Mouse (Mus musculus) frontal cortex, postnatal 14 days (tissue): ENCODE data around the gene Spink4.
A peak's percentile ranks its signal among the peaks of the same experiment; 100 is the strongest.

Source experiments
- DNase-seq, 2 experiments: peaks; one replicate each; pipeline ENCODE4 v3.0.0; 2022; ENCODE audit warnings: low spot score in 2 of 2

Spink4 gene

GRCm38 (mm10) chr4:40919785-40920184, at the start of gene Spink4:
Gene Spink4 (plus strand): TSS chr4:40920052.
- no peak for DNase-seq

- DNase-seq, result no peak
Observed at GRCm38 (mm10) chr4:40870206-40870605, 49.6 kb upstream of the Spink4 start.

- DNase-seq, result no peak
Observed at GRCm38 (mm10) chr4:40872129-40872528, 47.7 kb upstream of the Spink4 start.

DNA sequence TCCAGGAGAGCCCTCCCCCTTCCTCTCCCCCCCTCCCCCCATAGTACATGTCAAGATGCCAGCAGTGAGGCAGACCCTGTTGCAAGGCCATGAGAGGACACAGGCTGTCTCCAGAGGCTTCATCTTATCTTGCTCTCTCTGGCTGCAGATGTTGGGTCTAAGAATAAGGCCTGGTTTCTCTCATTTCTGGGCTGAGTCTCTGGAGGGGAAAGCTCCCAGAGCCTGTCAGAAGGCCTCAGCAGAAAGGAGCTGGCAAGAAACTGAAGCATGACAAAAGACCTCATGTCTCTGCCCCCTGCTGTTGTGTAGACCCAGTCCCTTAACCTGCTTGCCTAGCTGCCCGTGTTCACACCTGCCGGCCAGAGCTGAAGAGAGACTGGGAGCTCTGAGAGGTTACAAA, 46.5 kb upstream of the Spink4 start:
- DNase-seq, result no peak

- no peak for DNase-seq
Observed at GRCm38 (mm10) chr4:40874151-40874600, 45.7 kb upstream of the Spink4 start.

DNA sequence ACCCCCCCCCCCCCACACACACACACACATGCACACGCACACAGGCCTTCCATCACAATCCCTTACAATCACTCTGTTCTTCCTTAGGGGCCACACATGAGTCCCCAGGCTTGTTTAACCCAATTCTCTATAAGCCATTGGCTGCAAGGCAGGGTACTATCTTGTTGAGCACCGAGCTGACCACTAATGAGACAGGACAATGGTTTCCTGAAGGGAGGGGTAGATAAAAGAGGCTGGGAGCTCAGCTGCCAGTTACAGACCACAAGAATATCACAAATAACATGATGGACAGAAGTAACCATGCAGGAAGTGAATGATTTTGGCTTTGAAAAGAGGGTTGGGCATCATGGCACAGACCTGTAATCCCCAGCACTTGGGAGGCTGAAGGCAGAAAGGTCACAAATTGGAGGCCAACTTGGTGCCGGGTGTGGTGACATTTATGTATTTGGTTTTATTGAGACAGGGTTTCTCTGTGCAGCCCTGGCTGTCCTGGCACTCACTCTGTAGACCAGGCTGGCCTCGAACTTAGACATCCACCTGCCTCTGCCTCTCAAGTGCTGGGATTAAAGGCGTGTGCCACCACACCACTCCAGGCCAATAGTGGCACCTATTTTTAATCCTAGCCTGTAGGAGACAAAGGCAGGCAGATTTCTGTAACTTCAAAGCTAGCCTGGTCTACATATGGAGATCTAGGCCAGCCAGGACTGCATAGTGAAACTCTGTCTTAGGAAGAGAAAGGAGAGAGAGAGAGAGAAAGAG, 44.9 kb upstream of the Spink4 start:
- DNase-seq, result no peak

DNA sequence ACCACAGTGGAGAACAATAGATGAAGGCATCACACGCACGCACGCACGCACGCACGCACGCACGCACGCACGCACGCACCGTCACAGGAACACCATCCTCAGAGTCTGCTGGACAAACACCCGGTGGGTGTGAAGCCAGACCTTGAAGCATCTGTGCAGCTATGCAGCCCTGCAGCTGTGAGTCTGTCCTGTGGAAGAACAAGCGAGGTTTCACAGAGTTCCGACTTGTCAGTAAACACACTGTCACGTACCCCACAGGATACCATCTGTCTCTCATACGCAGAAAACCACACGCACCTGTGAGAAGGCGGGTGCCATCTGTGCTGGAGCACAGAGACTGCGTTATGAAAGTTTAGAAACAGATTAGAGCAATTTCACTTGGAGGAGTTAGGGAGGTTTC, 44.0 kb upstream of the Spink4 start:
- DNase-seq, result peak; percentile 58 to 60

GRCm38 (mm10) chr4:40876814-40877371, 43.0 kb upstream of the Spink4 start:
- peak in 1 of 2 experiments; percentile 20 for DNase-seq

GRCm38 (mm10) chr4:40877528-40877927, 42.3 kb upstream of the Spink4 start:
- no peak for DNase-seq

- no peak for DNase-seq
Observed at GRCm38 (mm10) chr4:40883200-40883599, 36.7 kb upstream of the Spink4 start.

- no peak for DNase-seq
Observed at GRCm38 (mm10) chr4:40884282-40885165, 35.3 kb upstream of the Spink4 start.

DNA sequence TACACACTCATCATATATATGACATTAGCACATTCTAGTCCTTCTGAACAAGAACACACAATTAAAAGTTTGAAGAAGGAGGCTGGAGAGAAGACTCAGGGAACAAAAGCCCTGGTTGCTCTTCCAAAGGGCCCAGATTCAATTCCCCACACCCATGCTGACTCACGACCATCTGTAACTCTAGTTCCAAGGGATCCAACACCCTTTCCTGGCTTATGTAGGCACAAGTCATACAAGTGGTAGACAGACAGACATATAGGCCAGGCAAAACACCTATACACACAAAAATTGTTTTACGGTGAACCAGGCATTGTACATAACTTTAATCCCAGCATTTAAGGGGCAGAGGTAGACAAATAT, 34.7 kb upstream of the Spink4 start:
- DNase-seq, result no peak

DNA sequence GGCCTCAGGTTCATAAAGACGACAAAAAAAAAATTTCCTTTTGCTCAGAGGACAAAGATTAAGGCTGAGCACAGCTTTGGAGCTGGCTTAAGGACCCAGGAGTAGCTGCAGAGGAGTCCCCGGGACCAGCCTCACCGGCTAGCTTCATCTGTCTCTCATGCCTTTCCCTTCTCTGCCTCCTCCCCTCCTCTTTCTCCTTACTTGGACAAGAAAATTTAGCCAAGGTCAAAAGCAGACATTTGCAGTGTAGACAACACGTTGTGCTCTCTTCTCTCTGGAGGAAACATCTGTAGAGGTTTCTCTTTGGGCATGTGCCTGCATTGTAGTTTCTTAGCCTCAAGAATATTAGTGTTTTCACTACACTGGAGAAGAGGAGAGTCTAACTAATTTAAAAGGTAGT, 34.0 kb upstream of the Spink4 start:
- DNase-seq, result no peak

DNA sequence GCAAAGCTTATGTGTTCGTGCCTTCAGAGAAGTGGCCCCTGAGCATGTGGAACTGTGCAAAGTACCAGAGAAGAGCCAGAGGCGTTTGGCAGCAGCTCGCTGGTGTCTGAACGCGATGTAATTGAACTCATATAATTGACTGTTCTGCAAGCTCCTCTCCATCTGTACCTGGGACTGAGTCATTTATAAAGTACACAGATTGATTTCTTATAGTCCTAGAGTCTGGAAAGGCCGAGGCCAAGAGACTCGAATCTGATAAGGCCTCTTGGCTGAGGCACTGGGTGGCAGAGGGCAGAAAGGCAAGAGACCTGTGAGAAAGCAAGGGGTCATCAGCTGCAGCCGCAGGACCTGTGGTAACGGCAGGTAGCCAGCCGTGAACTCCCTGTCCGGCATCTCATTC, 31.0 kb upstream of the Spink4 start:
- no peak for DNase-seq

DNA sequence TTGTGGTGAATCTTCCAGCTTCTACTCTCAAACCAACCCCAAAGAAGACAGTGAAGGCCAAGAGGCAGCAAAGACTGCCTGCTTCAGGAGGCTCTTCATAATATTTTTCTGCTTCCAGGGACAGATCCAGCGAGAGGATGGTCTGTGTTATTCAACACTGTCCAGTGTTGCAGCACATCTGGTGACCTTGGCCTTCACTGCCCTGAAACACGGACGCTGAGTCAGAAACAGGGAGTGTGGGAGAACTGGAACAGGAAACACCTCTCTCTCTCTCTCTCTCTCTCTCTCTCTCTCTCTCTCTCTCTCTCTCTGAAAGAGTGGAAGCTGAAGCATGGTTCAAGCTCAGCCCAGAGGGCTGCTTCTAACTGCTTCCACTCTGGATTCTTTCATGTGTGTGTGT, 30.6 kb upstream of the Spink4 start:
- no peak for DNase-seq

- DNase-seq, result no peak
Observed at GRCm38 (mm10) chr4:40889983-40890382, 29.9 kb upstream of the Spink4 start.

- DNase-seq, result no peak
Observed at GRCm38 (mm10) chr4:40891206-40891605, 28.6 kb upstream of the Spink4 start.

DNA sequence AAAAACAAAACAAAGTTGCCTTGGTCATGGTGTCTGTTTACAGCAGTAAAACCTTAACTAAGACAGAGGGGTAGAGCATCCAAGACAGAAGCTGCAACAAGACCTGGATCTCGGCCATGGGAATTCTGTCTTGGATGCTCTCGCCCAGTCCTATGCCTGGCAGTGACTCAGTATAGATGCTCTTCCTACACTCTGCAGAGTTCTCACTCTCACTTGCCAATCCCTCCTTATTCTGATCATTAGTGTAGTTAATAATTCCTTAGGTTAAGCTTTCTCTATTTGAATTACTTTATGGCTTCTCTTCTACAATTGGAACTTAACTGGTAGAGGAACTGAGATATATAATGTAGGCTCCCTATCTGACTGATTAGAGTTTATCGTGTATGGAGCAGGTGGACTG, 24.7 kb upstream of the Spink4 start:
- DNase-seq, result no peak

DNA sequence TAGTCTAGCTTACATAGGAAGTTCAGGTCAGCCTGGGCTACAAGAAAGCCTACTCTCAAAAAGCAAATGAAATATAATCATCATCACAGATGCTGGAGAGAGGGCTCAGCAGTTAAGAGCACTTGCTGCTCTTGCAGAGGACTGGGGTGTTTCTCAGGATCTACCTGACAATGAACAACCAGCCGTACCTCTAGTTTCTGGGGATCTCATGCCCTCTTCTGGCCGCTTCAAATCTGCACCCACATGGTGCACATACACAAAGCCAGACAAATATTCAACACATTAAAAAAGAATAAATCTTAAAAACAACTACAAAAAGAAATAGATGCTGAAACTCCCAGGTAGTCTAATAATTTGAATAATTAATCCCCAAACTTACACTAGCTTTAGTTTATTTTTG, 24.2 kb upstream of the Spink4 start:
- no peak for DNase-seq

- no peak for DNase-seq
Observed at GRCm38 (mm10) chr4:40898476-40899044, 21.3 kb upstream of the Spink4 start.

DNA sequence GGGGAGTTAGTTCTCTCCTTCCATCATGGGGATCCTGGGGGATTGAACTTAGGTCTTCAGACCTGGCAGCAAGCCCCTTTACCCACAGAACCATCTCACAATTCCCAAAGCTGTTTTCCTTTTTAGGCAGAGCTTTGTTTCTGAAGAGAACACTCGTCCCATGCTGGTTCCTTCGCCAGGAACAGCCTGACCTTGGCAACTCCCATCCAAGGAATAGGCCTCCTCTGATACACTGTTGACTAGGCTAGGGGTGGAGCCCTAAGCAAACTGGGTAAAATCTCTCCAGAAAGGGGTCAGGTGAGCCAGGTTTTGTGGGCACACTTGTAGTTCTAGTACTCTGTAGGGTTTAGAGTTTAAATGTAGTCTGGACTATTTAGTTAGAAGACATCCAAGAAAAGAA, 20.6 kb upstream of the Spink4 start:
- DNase-seq, result no peak

- DNase-seq, result no peak
Observed at GRCm38 (mm10) chr4:40900071-40900470, 19.8 kb upstream of the Spink4 start.
